Mouse (Mus musculus): Measurements from ENCODE around the gene Saa2. TPM values are rescaled to one million over a fixed set of nuclear protein-coding genes. Genes with fewer than 3 reads are reported as not detected.

Saa2 gene
- polyA plus RNA-seq, 1 experiment from 2014 or later = 1.1 TPM

GRCm38 (mm10) chr7:46770706-46771105, 19.1 kb downstream of the Saa2 start:
- ATAC-seq (replicated peaks; ENCODE audit: insufficient number of reproducible peaks, low FRiP score, low TSS enrichment) = no peak
- WGBS (ENCODE audit: insufficient replicate concordance) = 49% methylated on average over 4 of the region's 4 CpGs
- H3K4me1 ChIP-seq (ENCODE audit: control insufficient read depth, insufficient read depth, low read length) = no peaks in the 10 kb centered on the region
- H3K9me3 ChIP-seq (replicated peaks; ENCODE audit: control insufficient read depth, low read length) = no peaks in the 10 kb centered on the region
- no peak overlapping the region for H3K4me3 ChIP-seq (ENCODE audit: low read depth, low read length)
- H3K9ac ChIP-seq (ENCODE audit: low read depth, low read length) = no peak overlapping the region
- H3K27me3 ChIP-seq (ENCODE audit: control insufficient read depth, insufficient read depth, low read length) = no peaks in the 10 kb centered on the region
- peaks cover 11% of the 10 kb centered on the region for H3K36me3 ChIP-seq (ENCODE audit: control insufficient read depth, insufficient read depth, low read length)
- no peak overlapping the region for H3K4me2 ChIP-seq
- H3K27ac ChIP-seq (ENCODE audit: low read depth, low read length) = no peak overlapping the region

- Histone ChIP-seq H3K4me3 (ENCODE audit: low read depth, low read length) (no peak overlapping the region), H3K27me3 (ENCODE audit: control insufficient read depth, insufficient read depth, low read length) (no peaks in the 10 kb centered on the region), H3K9ac (ENCODE audit: low read depth, low read length) (no peak overlapping the region), H3K27ac (ENCODE audit: low read depth, low read length) (no peak overlapping the region), H3K4me2 (no peak overlapping the region), H3K4me1 (ENCODE audit: control insufficient read depth, insufficient read depth, low read length) (no peaks in the 10 kb centered on the region), H3K9me3 (replicated peaks; ENCODE audit: control insufficient read depth, low read length) (no peaks in the 10 kb centered on the region), H3K36me3 (ENCODE audit: control insufficient read depth, insufficient read depth, low read length) (peaks cover 11% of the 10 kb centered on the region)
- 78% methylated on average over 5 of the region's 5 CpGs for WGBS (ENCODE audit: insufficient replicate concordance)
- no peak for ATAC-seq (replicated peaks; ENCODE audit: insufficient number of reproducible peaks, low FRiP score, low TSS enrichment)
Measured at GRCm38 (mm10) chr7:46789177-46789849, 37.7 kb downstream of the Saa2 start.

GRCm38 (mm10) chr7:46793871-46794270, 42.3 kb downstream of the Saa2 start:
- Histone ChIP-seq H3K4me1 (ENCODE audit: control insufficient read depth, insufficient read depth, low read length) (peaks cover 9% of the 10 kb centered on the region), H3K9me3 (replicated peaks; ENCODE audit: control insufficient read depth, low read length) (no peaks in the 10 kb centered on the region), H3K4me2 (no peak overlapping the region), H3K4me3 (ENCODE audit: low read depth, low read length) (no peak overlapping the region), H3K9ac (ENCODE audit: low read depth, low read length) (no peak overlapping the region), H3K36me3 (ENCODE audit: control insufficient read depth, insufficient read depth, low read length) (peaks cover 3% of the 10 kb centered on the region), H3K27ac (ENCODE audit: low read depth, low read length) (no peak overlapping the region), H3K27me3 (ENCODE audit: control insufficient read depth, insufficient read depth, low read length) (no peaks in the 10 kb centered on the region)
- no peak for ATAC-seq (replicated peaks; ENCODE audit: insufficient number of reproducible peaks, low FRiP score, low TSS enrichment)
- 81% methylated on average over 4 of the region's 4 CpGs for WGBS (ENCODE audit: insufficient replicate concordance)

GRCm38 (mm10) chr7:46795287-46796205, 44.0 kb downstream of the Saa2 start, which contains the start of the genes Hps5 and Gtf2h1:
Hps5 (minus strand) TSS chr7:46796064.
Gtf2h1 (plus strand) TSS chr7:46796103.
- under 1% methylated on average over 70 of the region's 75 CpGs for WGBS (ENCODE audit: insufficient replicate concordance)
- Histone ChIP-seq H3K9ac (ENCODE audit: low read depth, low read length) (peak within 1 kb of the TSS; percentile 95), H3K9me3 (replicated peaks; ENCODE audit: control insufficient read depth, low read length) (no peaks in the 10 kb centered on the region)

GRCm38 (mm10) chr7:46796206-46796679, 44.7 kb downstream of the Saa2 start:
- H3K36me3 ChIP-seq (ENCODE audit: control insufficient read depth, insufficient read depth, low read length) = no peaks in the 10 kb centered on the region
- peak overlapping the region; percentile 95 for H3K9ac ChIP-seq (ENCODE audit: low read depth, low read length)
- no peaks in the 10 kb centered on the region for H3K9me3 ChIP-seq (replicated peaks; ENCODE audit: control insufficient read depth, low read length)
- H3K27ac ChIP-seq (ENCODE audit: low read depth, low read length) = peak overlapping the region; percentile 85; the same call in 1 of the 2 replicates
- H3K4me2 ChIP-seq = peak overlapping the region; percentile 96
- ATAC-seq (replicated peaks; ENCODE audit: insufficient number of reproducible peaks, low FRiP score, low TSS enrichment) = peak; percentile 44; the same call in 1 of the 2 replicates
- under 1% methylated on average over 31 of the region's 31 CpGs for WGBS (ENCODE audit: insufficient replicate concordance)
- peak overlapping the region; percentile 81 for H3K4me3 ChIP-seq (ENCODE audit: low read depth, low read length)
- no peaks in the 10 kb centered on the region for H3K27me3 ChIP-seq (ENCODE audit: control insufficient read depth, insufficient read depth, low read length)
- H3K4me1 ChIP-seq (ENCODE audit: control insufficient read depth, insufficient read depth, low read length) = peaks cover 9% of the 10 kb centered on the region

More at GRCm38 (mm10) chr7:46795287-46796205, 44.0 kb downstream of the Saa2 start, which contains the start of the genes Hps5 and Gtf2h1:
- Histone ChIP-seq H3K4me1 (ENCODE audit: control insufficient read depth, insufficient read depth, low read length) (peaks cover 9% of the 10 kb centered on the region), H3K27ac (ENCODE audit: low read depth, low read length) (peak within 1 kb of the TSS; percentile 85), H3K4me3 (ENCODE audit: low read depth, low read length) (peak within 1 kb of the TSS; percentile 81), H3K27me3 (ENCODE audit: control insufficient read depth, insufficient read depth, low read length) (no peaks in the 10 kb centered on the region), H3K36me3 (ENCODE audit: control insufficient read depth, insufficient read depth, low read length) (no peaks in the 10 kb centered on the region), H3K4me2 (peak within 1 kb of the TSS; percentile 96)
- peak; percentile 97 for ATAC-seq (replicated peaks; ENCODE audit: insufficient number of reproducible peaks, low FRiP score, low TSS enrichment)

GRCm38 (mm10) chr7:46796779-46797178, 45.2 kb downstream of the Saa2 start:
- peaks cover 9% of the 10 kb centered on the region for H3K4me1 ChIP-seq (ENCODE audit: control insufficient read depth, insufficient read depth, low read length)
- H3K27ac ChIP-seq (ENCODE audit: low read depth, low read length) = no peak overlapping the region
- H3K27me3 ChIP-seq (ENCODE audit: control insufficient read depth, insufficient read depth, low read length) = no peaks in the 10 kb centered on the region
- H3K4me2 ChIP-seq = peak overlapping the region; percentile 96
- H3K9me3 ChIP-seq (replicated peaks; ENCODE audit: control insufficient read depth, low read length) = no peaks in the 10 kb centered on the region
- H3K4me3 ChIP-seq (ENCODE audit: low read depth, low read length) = peak overlapping the region; percentile 81
- 0 out of 2 replicates have a peak, but pooled peaks cover 2% of the 10 kb centered on the region for H3K36me3 ChIP-seq (ENCODE audit: control insufficient read depth, insufficient read depth, low read length)
- peak overlapping the region; percentile 95 for H3K9ac ChIP-seq (ENCODE audit: low read depth, low read length)
- ATAC-seq (replicated peaks; ENCODE audit: insufficient number of reproducible peaks, low FRiP score, low TSS enrichment) = no peak
- 48% methylated on average over 6 of the region's 6 CpGs for WGBS (ENCODE audit: insufficient replicate concordance)

Other genes with a start within 250 kb of the Saa2 start
- gene Sergef, start 112.0 kb upstream of the Saa2 start, polyA plus RNA-seq (2014; fragmentation: Nextera tagmentation; extraction: Ambion mirVana) = 10.7 and 11.6 TPM in 2 replicates
- not detected in 2 replicates for gene Tph1, start 79.3 kb upstream of the Saa2 start, polyA plus RNA-seq (2014; fragmentation: Nextera tagmentation; extraction: Ambion mirVana)
- gene Saal1, start 41.1 kb upstream of the Saa2 start, polyA plus RNA-seq (2014; fragmentation: Nextera tagmentation; extraction: Ambion mirVana) = 17.8 and 18.9 TPM in 2 replicates
- gene Saa3, start 36.1 kb upstream of the Saa2 start, polyA plus RNA-seq (2014; fragmentation: Nextera tagmentation; extraction: Ambion mirVana) = not detected in 2 replicates
- gene Saa4, start 19.2 kb upstream of the Saa2 start, polyA plus RNA-seq (2014; fragmentation: Nextera tagmentation; extraction: Ambion mirVana) = 0.19 TPM in 1 of 2 replicates, not detected in the other
- gene Saa1, start 8.8 kb upstream of the Saa2 start, polyA plus RNA-seq (2014; fragmentation: Nextera tagmentation; extraction: Ambion mirVana) = 0.47 TPM in 1 of 2 replicates, not detected in the other
- gene Hps5, start 44.3 kb downstream of the Saa2 start, polyA plus RNA-seq (2014; fragmentation: Nextera tagmentation; extraction: Ambion mirVana) = 11.8 and 12.7 TPM in 2 replicates
- 34.9 and 41.1 TPM in 2 replicates for gene Gtf2h1, start 44.3 kb downstream of the Saa2 start, polyA plus RNA-seq (2014; fragmentation: Nextera tagmentation; extraction: Ambion mirVana)
- 3,042 and 3,490 TPM in 2 replicates for gene Ldha, start 89.7 kb downstream of the Saa2 start, polyA plus RNA-seq (2014; fragmentation: Nextera tagmentation; extraction: Ambion mirVana)
- not detected in 2 replicates for gene Ldhc, start 109.4 kb downstream of the Saa2 start, polyA plus RNA-seq (2014; fragmentation: Nextera tagmentation; extraction: Ambion mirVana)
- gene Tsg101, start 168.2 kb downstream of the Saa2 start, polyA plus RNA-seq (2014; fragmentation: Nextera tagmentation; extraction: Ambion mirVana) = 199 and 205 TPM in 2 replicates
- gene Uevld, start 206.7 kb downstream of the Saa2 start, polyA plus RNA-seq (2014; fragmentation: Nextera tagmentation; extraction: Ambion mirVana) = 9.3 and 10.6 TPM in 2 replicates
- not detected in 2 replicates for gene Gm9999, start 231.8 kb downstream of the Saa2 start, polyA plus RNA-seq (2014; fragmentation: Nextera tagmentation; extraction: Ambion mirVana)